Mouse (Mus musculus): Measurements from ENCODE around the gene Atxn10. TPM values are rescaled to one million over a fixed set of nuclear protein-coding genes. Genes with fewer than 3 reads are reported as not detected.
"Not testable (repeated sequence)": the region's sequence is repeated elsewhere in the genome, so short reads cannot be mapped to it uniquely, and the experiment has no call there.

Gene Atxn10
- total RNA-seq (2017): 37.0 to 61.9 TPM (median 50.8 TPM) in 3 replicates

DNA sequence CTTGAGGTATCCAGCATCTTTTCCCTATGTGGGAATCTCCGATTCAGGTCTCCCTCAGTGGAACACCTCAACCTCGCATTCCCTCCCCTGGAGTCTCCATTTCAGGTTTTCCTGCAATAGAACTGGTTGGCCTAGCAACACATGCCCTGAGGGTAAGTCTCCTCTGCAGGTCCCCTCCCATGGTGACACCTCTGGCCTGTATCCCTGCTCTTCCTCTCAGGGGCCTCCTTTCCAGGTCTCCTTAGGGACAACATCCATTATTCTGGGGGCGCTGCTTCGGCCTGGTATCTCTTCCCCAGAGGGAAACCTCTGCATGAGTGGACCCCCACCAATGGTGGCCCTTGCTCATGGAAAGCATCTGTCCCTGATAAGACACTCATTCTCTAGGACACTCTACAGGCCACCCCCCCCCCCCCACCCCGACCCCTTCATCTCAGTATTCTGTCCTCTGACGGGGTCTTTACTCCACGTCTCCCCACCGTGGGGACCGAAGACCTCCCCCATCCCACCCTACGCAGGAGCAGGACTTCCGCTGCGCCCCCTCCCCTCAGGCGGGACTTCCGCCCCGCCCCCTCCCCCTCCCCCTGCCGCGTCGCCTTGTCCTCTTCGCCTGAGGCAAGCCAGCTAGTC, at the start of gene Atxn10:
Gene Atxn10, plus strand, starts transcription at position 575 of the 630 bp plus-strand sequence.
- no peak for ATAC-seq (replicated peaks; ENCODE audit: insufficient number of reproducible peaks, low FRiP score, low TSS enrichment, poor library complexity, severe bottlenecking)

DNA sequence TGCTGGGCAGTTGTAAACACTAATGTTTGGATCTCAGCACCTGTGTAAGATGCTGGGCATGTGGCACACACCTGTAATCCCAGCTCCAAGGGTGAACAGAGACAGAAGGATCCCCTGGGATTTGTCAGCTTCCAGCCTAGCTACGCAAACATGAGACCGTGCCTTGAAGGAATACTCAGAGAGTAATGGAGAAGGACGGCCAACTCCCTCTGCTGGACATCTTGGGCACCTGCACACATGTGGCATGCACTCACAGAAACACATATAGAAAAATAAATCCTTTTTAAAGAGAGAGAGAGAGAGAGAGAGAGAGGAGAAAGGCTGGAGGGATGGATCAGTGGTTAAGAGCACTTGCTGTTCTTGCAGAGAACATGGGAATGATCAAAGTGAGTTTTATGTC, 41.4 kb upstream of the Atxn10 start:
- no peak for ATAC-seq (replicated peaks; ENCODE audit: insufficient number of reproducible peaks, low FRiP score, low TSS enrichment, poor library complexity, severe bottlenecking)

DNA sequence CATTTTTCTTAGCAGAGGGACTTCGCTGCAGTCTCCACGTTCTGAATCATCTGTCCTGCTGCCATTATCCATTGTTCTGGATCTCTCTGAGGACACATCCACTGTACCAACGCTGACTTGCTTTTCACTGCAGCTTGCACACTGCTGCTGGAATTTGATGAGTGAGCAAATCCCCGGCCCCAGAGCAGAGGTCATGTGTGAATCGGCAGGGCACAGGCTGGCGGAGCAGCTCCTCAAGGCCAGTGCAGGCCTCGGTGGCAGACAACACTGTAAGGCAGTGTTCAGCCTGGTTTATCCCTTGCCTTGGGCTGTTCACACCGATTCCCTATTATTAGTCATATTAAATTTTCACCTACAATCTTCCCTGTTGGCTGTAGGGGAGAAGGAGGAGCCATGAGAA, 40.5 kb upstream of the Atxn10 start:
- no peak for ATAC-seq (replicated peaks; ENCODE audit: insufficient number of reproducible peaks, low FRiP score, low TSS enrichment, poor library complexity, severe bottlenecking)

- no peak for ATAC-seq (replicated peaks; ENCODE audit: insufficient number of reproducible peaks, low FRiP score, low TSS enrichment, poor library complexity, severe bottlenecking)
Measured at GRCm38 (mm10) chr15:85295977-85296376, 40.1 kb upstream of the Atxn10 start.

DNA sequence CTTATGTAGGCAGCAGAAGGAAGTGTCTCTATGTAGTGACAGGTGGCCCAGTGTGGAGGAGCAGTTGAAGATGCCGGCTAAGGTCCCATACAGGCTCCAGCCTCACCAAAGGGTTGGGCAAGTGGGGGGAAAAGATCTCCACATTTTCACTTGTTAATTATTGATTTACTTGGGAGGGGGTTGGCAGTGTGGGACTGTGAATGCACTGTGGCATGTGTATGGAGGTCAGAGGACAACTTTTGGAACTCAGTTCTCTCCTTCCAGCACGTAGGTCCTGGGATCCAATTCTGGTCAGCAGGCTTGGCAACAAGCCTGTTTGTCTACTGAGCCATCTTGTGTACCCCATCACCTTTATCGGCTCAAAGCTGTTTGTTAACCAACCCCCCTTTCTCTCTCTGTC, 39.5 kb upstream of the Atxn10 start:
- ATAC-seq (replicated peaks; ENCODE audit: insufficient number of reproducible peaks, low FRiP score, low TSS enrichment, poor library complexity, severe bottlenecking): no peak

- no peak for ATAC-seq (replicated peaks; ENCODE audit: insufficient number of reproducible peaks, low FRiP score, low TSS enrichment, poor library complexity, severe bottlenecking)
Measured at GRCm38 (mm10) chr15:85298167-85298781, 37.8 kb upstream of the Atxn10 start.

DNA sequence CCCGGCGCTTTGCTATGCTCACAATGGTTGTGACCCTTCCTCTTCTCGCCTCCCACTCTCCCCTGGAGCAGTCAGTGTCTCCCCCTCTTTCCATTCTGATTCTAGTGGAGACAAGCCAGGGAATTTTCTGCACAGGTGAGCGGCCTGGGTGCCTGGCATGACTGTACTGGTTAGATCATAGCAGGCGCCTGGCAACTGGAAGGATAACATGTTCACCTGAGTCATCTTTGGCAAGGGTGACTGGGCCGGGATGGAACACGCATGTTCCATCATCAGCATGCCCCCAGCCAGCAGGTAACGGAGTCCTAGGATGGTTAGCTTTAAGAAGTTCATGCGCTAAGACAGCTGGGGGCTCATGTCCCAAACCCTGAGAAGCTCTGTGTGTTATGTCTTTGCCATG, 37.1 kb upstream of the Atxn10 start:
- no peak for ATAC-seq (replicated peaks; ENCODE audit: insufficient number of reproducible peaks, low FRiP score, low TSS enrichment, poor library complexity, severe bottlenecking)

DNA sequence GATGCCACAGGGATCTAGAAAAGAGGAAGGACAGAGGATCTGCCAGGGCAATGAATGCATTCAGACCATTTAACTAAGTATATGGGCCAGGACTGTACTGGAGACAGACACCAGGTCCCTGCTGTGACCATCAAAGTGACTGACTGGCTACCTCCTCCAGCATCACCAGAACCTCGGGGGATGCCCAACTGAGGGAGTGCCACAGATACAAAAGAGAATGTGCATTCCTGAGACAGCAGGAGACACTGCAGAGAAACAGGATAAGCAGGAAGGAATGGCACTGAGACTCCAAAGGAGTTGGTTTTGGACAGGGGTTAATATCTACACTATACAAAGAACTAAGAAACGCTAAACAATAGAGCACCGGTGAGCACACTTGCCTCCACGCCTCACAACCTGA, 32.8 kb upstream of the Atxn10 start:
- no peak for ATAC-seq (replicated peaks; ENCODE audit: insufficient number of reproducible peaks, low FRiP score, low TSS enrichment, poor library complexity, severe bottlenecking)

- ATAC-seq (replicated peaks; ENCODE audit: insufficient number of reproducible peaks, low FRiP score, low TSS enrichment, poor library complexity, severe bottlenecking): no peak
Measured at GRCm38 (mm10) chr15:85303976-85304375, 32.1 kb upstream of the Atxn10 start.

GRCm38 (mm10) chr15:85307061-85307660, 28.9 kb upstream of the Atxn10 start:
- no peak for ATAC-seq (replicated peaks; ENCODE audit: insufficient number of reproducible peaks, low FRiP score, low TSS enrichment, poor library complexity, severe bottlenecking)

GRCm38 (mm10) chr15:85311058-85311657, 24.9 kb upstream of the Atxn10 start:
- ATAC-seq (replicated peaks; ENCODE audit: insufficient number of reproducible peaks, low FRiP score, low TSS enrichment, poor library complexity, severe bottlenecking): no peak

DNA sequence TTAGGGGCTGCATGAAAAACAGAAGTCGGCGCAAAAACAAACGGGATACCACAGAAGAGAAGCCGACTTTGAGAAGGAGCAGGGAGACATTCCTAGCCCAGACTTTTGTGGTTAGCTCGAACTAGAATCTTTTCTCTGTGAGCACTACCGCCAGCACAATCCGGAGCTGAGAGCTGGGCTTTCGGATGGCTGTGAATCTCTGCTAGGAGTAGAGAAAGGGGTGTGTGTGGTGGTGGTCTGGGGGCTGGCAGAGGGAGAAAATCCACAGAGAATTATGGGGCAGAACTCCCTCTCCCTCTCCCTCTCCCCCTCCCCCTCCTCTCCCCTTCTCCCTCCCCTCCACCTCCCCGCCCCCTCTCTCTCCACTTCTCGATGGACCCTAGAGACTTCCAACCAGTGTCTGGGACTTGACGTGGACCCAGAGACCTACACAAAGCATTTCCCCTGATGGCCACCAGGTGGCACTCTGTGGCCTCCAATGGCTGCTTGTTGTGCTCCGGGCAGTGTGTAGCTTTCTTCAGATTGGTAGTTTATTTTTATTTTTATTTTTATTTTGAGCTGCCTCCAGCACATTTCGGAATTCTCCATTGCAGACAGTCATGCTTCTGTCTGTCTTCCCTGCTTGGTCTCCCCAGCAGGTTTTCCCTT, 20.5 kb upstream of the Atxn10 start:
- peak; percentile 77 for ATAC-seq (replicated peaks; ENCODE audit: insufficient number of reproducible peaks, low FRiP score, low TSS enrichment, poor library complexity, severe bottlenecking)

DNA sequence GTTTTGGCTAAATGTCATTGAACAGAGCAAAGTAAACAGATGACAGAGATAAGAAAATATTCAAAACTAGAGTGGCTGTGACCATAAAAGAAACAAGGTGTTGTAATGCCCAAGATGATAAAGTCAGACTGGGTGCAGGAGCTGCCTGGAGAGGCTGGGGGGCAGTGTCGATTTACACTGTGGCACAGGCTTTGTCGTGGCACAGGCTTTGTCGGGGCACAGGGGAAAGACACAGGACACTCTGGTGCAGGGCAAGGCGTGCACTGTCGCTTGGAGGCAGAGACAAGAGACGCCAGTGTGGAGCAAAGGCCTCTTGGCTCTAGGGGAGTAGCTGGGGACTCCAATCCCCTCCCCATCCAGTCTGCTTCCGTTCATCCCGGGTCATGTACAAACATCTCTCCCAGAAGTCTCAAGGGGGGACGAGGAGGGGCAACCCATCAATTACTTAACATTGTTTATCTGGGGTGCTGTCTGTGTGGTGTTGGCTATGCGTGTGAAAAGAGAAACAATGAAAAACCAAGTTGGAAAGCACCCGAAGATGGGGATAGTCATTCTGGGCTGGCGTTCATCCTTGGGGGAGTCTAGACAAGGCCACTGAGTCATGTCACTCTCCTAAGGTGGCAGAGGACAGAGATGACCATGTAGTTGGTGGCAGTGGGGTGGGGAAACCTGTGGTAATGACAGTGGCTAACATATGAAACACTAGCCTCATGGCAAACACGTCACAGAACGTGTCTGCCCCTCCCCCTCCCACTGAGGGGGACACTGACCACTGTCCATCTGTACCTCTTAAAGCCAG, 19.5 kb upstream of the Atxn10 start:
- ATAC-seq (replicated peaks; ENCODE audit: insufficient number of reproducible peaks, low FRiP score, low TSS enrichment, poor library complexity, severe bottlenecking): no peak

GRCm38 (mm10) chr15:85319924-85320668, 15.9 kb upstream of the Atxn10 start:
- no peak for ATAC-seq (replicated peaks; ENCODE audit: insufficient number of reproducible peaks, low FRiP score, low TSS enrichment, poor library complexity, severe bottlenecking)

DNA sequence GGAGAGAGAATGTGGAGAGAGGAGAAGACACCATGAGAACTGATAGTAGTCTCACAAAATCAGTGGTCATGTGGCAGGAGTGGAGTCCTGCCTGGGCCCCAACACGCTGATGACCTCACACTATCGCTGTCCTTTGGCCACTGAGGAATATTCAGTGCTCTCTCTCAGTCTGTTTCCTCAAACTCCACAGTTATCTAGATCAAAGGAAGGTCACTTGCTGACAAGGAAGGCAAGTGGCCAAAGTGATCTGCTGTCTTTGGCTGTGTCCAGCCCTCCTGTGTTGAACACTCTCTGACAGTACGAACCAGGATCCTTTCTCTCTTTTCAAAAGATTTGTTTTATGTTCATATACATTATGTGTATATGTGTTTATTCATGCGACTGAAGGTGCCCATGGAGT, 12.8 kb upstream of the Atxn10 start:
- no peak for ATAC-seq (replicated peaks; ENCODE audit: insufficient number of reproducible peaks, low FRiP score, low TSS enrichment, poor library complexity, severe bottlenecking)

- ATAC-seq (replicated peaks; ENCODE audit: insufficient number of reproducible peaks, low FRiP score, low TSS enrichment, poor library complexity, severe bottlenecking): no peak
Measured at GRCm38 (mm10) chr15:85324426-85324825, 11.6 kb upstream of the Atxn10 start.

DNA sequence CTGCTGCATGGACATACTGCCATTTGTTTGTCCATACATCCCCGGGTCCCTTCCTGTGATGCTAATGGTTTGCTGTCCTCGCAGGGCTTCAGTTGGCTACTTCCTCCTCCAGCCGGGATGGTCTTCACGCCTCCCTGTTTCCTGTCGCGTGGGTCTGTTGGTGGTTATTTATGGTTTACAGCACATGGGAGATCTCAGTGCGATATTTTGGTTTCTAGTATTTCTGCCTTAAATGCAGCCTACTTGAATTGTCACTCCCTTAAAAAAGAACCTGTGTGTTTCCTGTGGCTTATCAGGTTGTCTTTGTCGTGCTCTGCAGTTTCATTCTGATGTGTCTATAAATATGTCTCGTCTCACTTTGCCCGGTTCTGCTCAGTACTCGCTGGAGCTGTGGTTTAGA, 8.2 kb upstream of the Atxn10 start:
- ATAC-seq (replicated peaks; ENCODE audit: insufficient number of reproducible peaks, low FRiP score, low TSS enrichment, poor library complexity, severe bottlenecking): no peak

DNA sequence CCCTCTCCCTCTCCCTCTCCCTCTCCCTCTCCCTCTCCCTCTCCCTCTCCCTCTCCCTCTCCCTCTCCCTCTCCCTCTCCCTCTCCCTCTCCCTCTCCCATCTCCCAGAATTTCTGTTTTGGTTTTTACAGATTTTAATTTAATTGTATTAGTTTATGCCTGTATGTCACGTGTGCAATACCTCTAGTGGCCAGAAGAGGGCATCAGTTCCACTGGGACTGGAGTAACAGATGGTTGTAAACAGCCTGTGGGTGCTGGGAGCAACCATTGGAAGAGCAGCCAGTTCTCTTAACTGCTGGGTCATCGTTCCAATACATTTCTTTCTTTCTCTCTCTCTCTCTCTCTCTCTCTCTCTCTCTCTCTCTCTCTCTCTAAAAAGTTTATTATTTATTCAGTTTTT, 7.6 kb upstream of the Atxn10 start:
- ATAC-seq (replicated peaks; ENCODE audit: insufficient number of reproducible peaks, low FRiP score, low TSS enrichment, poor library complexity, severe bottlenecking): not testable (repeated sequence)

Measured in monocyte, adult 5-6 weeks (primary cell).